Mouse (Mus musculus) MEL (cell line): ENCODE results near the gene 1700017B05Rik. TPM values are rescaled to one million over a fixed set of nuclear protein-coding genes. Genes with fewer than 3 reads are reported as not detected.
A peak's percentile ranks its signal among the peaks of the same experiment; 100 is the strongest.
"Not testable (repeated sequence)": the region's sequence is repeated elsewhere in the genome, so short reads cannot be mapped to it uniquely, and the experiment has no call there.

Experiments used
- DNase-seq: peaks from one replicate; pipeline ENCODE4 v3.0.0; 2011; ENCODE audit warnings: low read depth, low spot score
- H3K27ac ChIP-seq: 2 replicates; pipeline ENCODE4 v1.5.1; 2012; ENCODE audit warnings: low read depth, mild to moderate bottlenecking, control low read depth, low read length, moderate library complexity; ENCODE audit not compliant: control insufficient read depth
- H3K27me3 ChIP-seq, 2 experiments: fragments of 150-350 bp in 1 of 2; sonication (generic) in 1 of 2; 2 replicates each; pipeline ENCODE4 v1.6.1; 2012; ENCODE audit warnings: low read length in 2 of 2, mild to moderate bottlenecking in 2 of 2, improper control_type of control experiment in 1 of 2, moderate library complexity in 1 of 2; ENCODE audit not compliant: insufficient read depth in 2 of 2, control insufficient read depth in 1 of 2
- H3K36me3 ChIP-seq, 2 experiments: 2 replicates each; pipeline ENCODE4 v1.6.1; 2012 to 2014; ENCODE audit warnings: low read length in 2 of 2, improper control_type of control experiment in 1 of 2, inconsistent platforms in 1 of 2, mild to moderate bottlenecking in 1 of 2; ENCODE audit not compliant: insufficient read depth in 2 of 2, control insufficient read depth in 1 of 2
- H3K4me1 ChIP-seq, 2 experiments: fragments of 150-350 bp in 1 of 2; sonication (generic) in 1 of 2; 2 replicates each; pipeline ENCODE4 v1.6.1; 2012; ENCODE audit warnings: low read length in 2 of 2, improper control_type of control experiment in 1 of 2, mild to moderate bottlenecking in 1 of 2; ENCODE audit not compliant: insufficient read depth in 2 of 2, control insufficient read depth in 1 of 2
- H3K4me3 ChIP-seq, 2 experiments: fragments of 150-350 bp in 1 of 2; sonication (generic) in 1 of 2; 2 replicates each; pipeline ENCODE4 v1.5.1; 2012; ENCODE audit warnings: low read depth in 2 of 2, low read length in 2 of 2, mild to moderate bottlenecking in 2 of 2, moderate library complexity in 2 of 2, control low read depth in 1 of 2, improper control_type of control experiment in 1 of 2; ENCODE audit not compliant: control insufficient read depth in 1 of 2, insufficient read depth in 1 of 2
- H3K79me2 ChIP-seq: 2 replicates; pipeline ENCODE4 v1.6.1; 2012; ENCODE audit warnings: mild to moderate bottlenecking, low read length, moderate library complexity; ENCODE audit not compliant: control insufficient read depth, poor library complexity, insufficient read depth
- H3K9ac ChIP-seq: 2 replicates; pipeline ENCODE4 v1.6.1; 2012; ENCODE audit warnings: low read depth, mild to moderate bottlenecking, control low read depth, low read length, moderate library complexity; ENCODE audit not compliant: control insufficient read depth, poor library complexity, severe bottlenecking
- H3K9me3 ChIP-seq: fragments of 150-350 bp; sonication (generic); replicated peaks from 2 replicates; pipeline ENCODE4 v1.6.1; 2012; ENCODE audit warnings: mild to moderate bottlenecking, low read length, improper control_type of control experiment, moderate library complexity; ENCODE audit not compliant: insufficient read depth
- CTCF ChIP-seq, 3 experiments: IDR thresholded peaks in 2 of 3; conservative IDR thresholded peaks in 1 of 3; 2 replicates each; pipeline ENCODE4 v1.5.1; 2011 to 2012; ENCODE audit warnings: low read length in 3 of 3, low read depth in 2 of 3, mild to moderate bottlenecking in 2 of 3, improper control_type of control experiment in 1 of 3, inconsistent platforms in 1 of 3, mixed read lengths in 1 of 3, moderate library complexity in 1 of 3; ENCODE audit not compliant: control insufficient read depth in 1 of 3, insufficient read depth in 1 of 3, poor library complexity in 1 of 3, severe bottlenecking in 1 of 3
- E2F4 ChIP-seq: IDR thresholded peaks from 2 replicates; pipeline ENCODE4 v1.6.1; 2011; ENCODE audit warnings: low read depth, low read length, improper control_type of control experiment, borderline replicate concordance
- ELF1 ChIP-seq: IDR thresholded peaks from 2 replicates; pipeline ENCODE4 v1.6.1; 2014; ENCODE audit warnings: low read depth, mild to moderate bottlenecking, inconsistent platforms, low read length, improper control_type of control experiment, moderate library complexity
- ETS1 ChIP-seq: IDR thresholded peaks from 2 replicates; pipeline ENCODE4 v1.6.1; 2012; ENCODE audit warnings: low read depth, mild to moderate bottlenecking, inconsistent platforms, low read length, improper control_type of control experiment, moderate library complexity
- GABPA ChIP-seq: IDR thresholded peaks from 2 replicates; pipeline ENCODE4 v1.6.1; 2012; ENCODE audit warnings: low read depth, mild to moderate bottlenecking, inconsistent platforms, low read length, improper control_type of control experiment, moderate library complexity
- GATA1 ChIP-seq: IDR thresholded peaks from 2 replicates; pipeline ENCODE4 v1.6.1; 2011; ENCODE audit warnings: low read depth, low read length, improper control_type of control experiment
- KAT2A ChIP-seq: conservative IDR thresholded peaks from 2 replicates; pipeline ENCODE4 v1.6.1; 2012; ENCODE audit warnings: low read depth, low read length, improper control_type of control experiment, inconsistent platforms
- MAX ChIP-seq: IDR thresholded peaks from 2 replicates; pipeline ENCODE4 v1.6.1; 2011; ENCODE audit warnings: low read length, improper control_type of control experiment
- MAZ ChIP-seq: IDR thresholded peaks from 2 replicates; pipeline ENCODE4 v1.6.1; 2012; ENCODE audit warnings: low read depth, mild to moderate bottlenecking, inconsistent platforms, low read length, improper control_type of control experiment
- MXI1 ChIP-seq: IDR thresholded peaks from 2 replicates; pipeline ENCODE4 v1.6.1; 2011; ENCODE audit warnings: mild to moderate bottlenecking, low read depth, low read length, improper control_type of control experiment
- POLR2AphosphoS5 ChIP-seq: IDR thresholded peaks from 2 replicates; pipeline ENCODE4 v1.6.1; 2012; ENCODE audit warnings: low read depth, borderline replicate concordance, mild to moderate bottlenecking, inconsistent platforms, low read length, moderate library complexity, mixed read lengths
- SMC3 ChIP-seq: IDR thresholded peaks from 2 replicates; pipeline ENCODE4 v1.6.1; 2011; ENCODE audit warnings: low read depth, low read length, improper control_type of control experiment
- TAL1 ChIP-seq: IDR thresholded peaks from 2 replicates; pipeline ENCODE4 v1.6.1; 2012; ENCODE audit warnings: mild to moderate bottlenecking, inconsistent platforms, low read length, moderate library complexity, mixed read lengths
- TCF12 ChIP-seq: IDR thresholded peaks from 2 replicates; pipeline ENCODE4 v1.6.1; 2014; ENCODE audit warnings: low read depth, mild to moderate bottlenecking, inconsistent platforms, low read length, improper control_type of control experiment, moderate library complexity
- UBTF ChIP-seq: IDR thresholded peaks from 2 replicates; pipeline ENCODE4 v1.6.1; 2012; ENCODE audit warnings: low read depth, mild to moderate bottlenecking, inconsistent platforms, low read length, improper control_type of control experiment, moderate library complexity, borderline replicate concordance; ENCODE audit not compliant: insufficient read depth
- USF2 ChIP-seq, 2 experiments: IDR thresholded peaks; 2 replicates each; pipeline ENCODE4 v1.6.1; 2011 to 2012; ENCODE audit warnings: improper control_type of control experiment in 2 of 2, low read length in 2 of 2, borderline replicate concordance in 1 of 2, inconsistent platforms in 1 of 2, low read depth in 1 of 2, mild to moderate bottlenecking in 1 of 2; ENCODE audit not compliant: insufficient read depth in 1 of 2
- ZKSCAN1 ChIP-seq: IDR thresholded peaks from 2 replicates; pipeline ENCODE4 v1.6.1; 2012; ENCODE audit warnings: low read depth, mild to moderate bottlenecking, inconsistent platforms, low read length, improper control_type of control experiment, moderate library complexity
- polyA plus RNA-seq, 2 experiments: library from polyadenylated mRNA; stranded (reverse) in 1 of 2; unstranded in 1 of 2; fragments of >175 nt in 1 of 2; fragments of >200 nt in 1 of 2; gene quantifications; 2 replicates each; pipeline versions ENCODE4 v1.2.1 to v1.2.4; 2012; ENCODE audit warnings: low replicate concordance in 2 of 2, low read depth in 1 of 2; ENCODE audit not compliant: insufficient read length in 2 of 2, insufficient read depth in 1 of 2, missing spikeins in 1 of 2
- total RNA-seq: library from RNA; depleted of rRNA; stranded (reverse); fragments of 300-350 nt; gene quantifications from 2 replicates; pipeline ENCODE4 v1.2.3, GENCODE M21; 2012; rRNA removed

Gene 1700017B05Rik
- total and polyA plus RNA-seq, 3 experiments: 52.7 to 76.5 TPM; not detected in 1

GRCm38 (mm10) chr9:57206896-57207295 lies 55.5 kb downstream of the 1700017B05Rik start:
- no peak for DNase-seq
- Histone ChIP-seq H3K27me3 (no peaks in the 10 kb centered on the region), H3K36me3 (no peaks in the 10 kb centered on the region), H3K27ac (no peak overlapping the region), H3K9ac (no peak overlapping the region), H3K9me3 (no peaks in the 10 kb centered on the region), H3K4me3 (no peak overlapping the region), H3K4me1 (no peaks in the 10 kb centered on the region), H3K79me2 (no peaks in the 10 kb centered on the region)
- no peak for TF ChIP-seq E2F4
- no peak for TF ChIP-seq MAZ
- no peak for TF ChIP-seq USF2 (IDR thresholded peaks at IDR 0.05; ENCODE audit: borderline replicate concordance in 1 of 2, insufficient read depth in 1 of 2, low read depth in 1 of 2, low read length in 2 of 2)
- no peak for TF ChIP-seq CTCF (IDR thresholded peaks at IDR 0.05 in 2 of 3, conservative IDR thresholded peaks at IDR 0.05 in 1 of 3; ENCODE audit: control insufficient read depth in 1 of 3, insufficient read depth in 1 of 3, low read depth in 2 of 3, low read length in 3 of 3, poor library complexity in 1 of 3, severe bottlenecking in 1 of 3)
- TF ChIP-seq ETS1: no peak
- no peak for TF ChIP-seq ZKSCAN1
- no peak for TF ChIP-seq KAT2A
- no peak for TF ChIP-seq MAX
- TF ChIP-seq SMC3: no peak
- no peak for TF ChIP-seq GABPA
- TF ChIP-seq UBTF: no peak
- no peak for TF ChIP-seq POLR2AphosphoS5
- TF ChIP-seq MXI1: no peak
- TF ChIP-seq GATA1: no peak
- TF ChIP-seq ELF1: no peak

- H3K27ac ChIP-seq: peak overlapping the region; percentile 19; the same call in 1 of the 2 replicates
- H3K4me1 ChIP-seq, H3K4me3 ChIP-seq, H3K79me2 ChIP-seq, H3K27me3 ChIP-seq, H3K9me3 ChIP-seq, H3K36me3 ChIP-seq, H3K9ac ChIP-seq: not testable (repeated sequence)
- peak; percentile 47 for TF ChIP-seq TAL1
- TF ChIP-seq TCF12: 0 out of 2 replicates have a peak, but pooled peaks have one; percentile 6
- DNase-seq: peak; percentile 65
These were observed 58.8 kb downstream of the 1700017B05Rik start for GRCm38 (mm10) chr9:57203571-57203970.

Other genes starting within 250 kb of the 1700017B05Rik start
- 27.0 and 37.5 TPM in 2 replicates for gene Sin3a, start 190.6 kb downstream of the 1700017B05Rik start, total RNA-seq
- gene Sin3a, start 190.6 kb downstream of the 1700017B05Rik start, polyA plus RNA-seq: 100 to 1,000 TPM in 1 of 2 experiments, 10 to 100 TPM in 1; 47.5 to 715 TPM
- gene Man2c1, start 131.9 kb downstream of the 1700017B05Rik start, total RNA-seq: 30.5 and 32.2 TPM in 2 replicates
- 10 to 100 TPM in 1 of 2 experiments, not detected in 1; 73.7 TPM for gene Man2c1, start 131.9 kb downstream of the 1700017B05Rik start, polyA plus RNA-seq
- 1.8 TPM in 2 replicates for gene Neil1, start 114.3 kb downstream of the 1700017B05Rik start, total RNA-seq
- gene Neil1, start 114.3 kb downstream of the 1700017B05Rik start, polyA plus RNA-seq: 1 to 10 TPM in 1 of 2 experiments, not detected in 1; 4.3 TPM
- gene Commd4, start 104.3 kb downstream of the 1700017B05Rik start, total RNA-seq: 77.3 and 90.6 TPM in 2 replicates
- 10 to 100 TPM in 1 of 2 experiments, not detected in 1; 89.7 TPM for gene Commd4, start 104.3 kb downstream of the 1700017B05Rik start, polyA plus RNA-seq
- not detected in 2 replicates for gene Trcg1, start 26.1 kb downstream of the 1700017B05Rik start, total RNA-seq
- gene Trcg1, start 26.1 kb downstream of the 1700017B05Rik start, polyA plus RNA-seq: not detected
- 22.4 and 23.3 TPM in 2 replicates for gene Ppcdc, start 177.5 kb upstream of the 1700017B05Rik start, total RNA-seq
- 10 to 100 TPM in 1 of 2 experiments, not detected in 1; 20.2 TPM for gene Ppcdc, start 177.5 kb upstream of the 1700017B05Rik start, polyA plus RNA-seq
- 1.9 and 2.3 TPM in 2 replicates for gene Scamp5, start 205.4 kb upstream of the 1700017B05Rik start, total RNA-seq
- 1 to 10 TPM in 1 of 2 experiments, not detected in 1; 4.3 TPM for gene Scamp5, start 205.4 kb upstream of the 1700017B05Rik start, polyA plus RNA-seq
- 0.12 TPM in 1 of 2 replicates, not detected in the other for gene Rpp25, start 241.4 kb upstream of the 1700017B05Rik start, total RNA-seq
- gene Rpp25, start 241.4 kb upstream of the 1700017B05Rik start, polyA plus RNA-seq: under 1 TPM in 1 of 2 experiments, not detected in 1; 0.68 TPM